Mouse (Mus musculus): ENCODE measurements around the gene 4921524J17Rik. TPM values are rescaled to one million over a fixed set of nuclear protein-coding genes. Genes with fewer than 3 reads are reported as not detected.

4921524J17Rik gene
- polyA plus RNA-seq, 1 experiment from 2014 or later = 37.6 TPM

GRCm38 (mm10) chr8:85398548-85398947 is 34.1 kb downstream of the 4921524J17Rik start:
- H3K4me3 ChIP-seq (replicated peaks) = no peak overlapping the region
- 89% methylated on average over 4 of the region's 4 CpGs for WGBS

GRCm38 (mm10) chr8:85397508-85397907 is 35.1 kb downstream of the 4921524J17Rik start:
- no peak overlapping the region for H3K9ac ChIP-seq (replicated peaks)
- H3K4me1 ChIP-seq = no peaks in the 10 kb centered on the region

More at GRCm38 (mm10) chr8:85398548-85398947, 34.1 kb downstream of the 4921524J17Rik start:
- no peaks in the 10 kb centered on the region for H3K36me3 ChIP-seq
- H3K9ac ChIP-seq (replicated peaks) = no peak overlapping the region
- ATAC-seq (ENCODE audit: low FRiP score) = no peak
- H3K4me2 ChIP-seq = no peak overlapping the region
- H3K27ac ChIP-seq (replicated peaks) = no peak overlapping the region
- no peaks in the 10 kb centered on the region for H3K4me1 ChIP-seq
- H3K9me3 ChIP-seq (replicated peaks) = no peaks in the 10 kb centered on the region
- no peaks in the 10 kb centered on the region for H3K27me3 ChIP-seq (replicated peaks)

GRCm38 (mm10) chr8:85396432-85397079 is 36.1 kb downstream of the 4921524J17Rik start:
- H3K36me3 ChIP-seq = no peaks in the 10 kb centered on the region
- no peak for ATAC-seq (ENCODE audit: low FRiP score)
- no peak overlapping the region for H3K4me2 ChIP-seq
- no peaks in the 10 kb centered on the region for H3K9me3 ChIP-seq (replicated peaks)
- H3K27ac ChIP-seq (replicated peaks) = no peak overlapping the region
- H3K4me3 ChIP-seq (replicated peaks) = no peak overlapping the region
- no peaks in the 10 kb centered on the region for H3K4me1 ChIP-seq
- whole genome bisulfite sequencing = 93% methylated on average over 5 of the region's 5 CpGs
- H3K9ac ChIP-seq (replicated peaks) = no peak overlapping the region
- H3K27me3 ChIP-seq (replicated peaks) = no peaks in the 10 kb centered on the region

More at GRCm38 (mm10) chr8:85397508-85397907, 35.1 kb downstream of the 4921524J17Rik start:
- Histone ChIP-seq H3K27me3 (replicated peaks) (no peaks in the 10 kb centered on the region), H3K4me2 (no peak overlapping the region), H3K9me3 (replicated peaks) (no peaks in the 10 kb centered on the region), H3K36me3 (no peaks in the 10 kb centered on the region), H3K4me3 (replicated peaks) (no peak overlapping the region), H3K27ac (replicated peaks) (no peak overlapping the region)
- no peak for ATAC-seq (ENCODE audit: low FRiP score)
- 47% methylated on average over 5 of the region's 5 CpGs for WGBS

GRCm38 (mm10) chr8:85395681-85396431 is 36.8 kb downstream of the 4921524J17Rik start:
- Histone ChIP-seq H3K27me3 (replicated peaks) (no peaks in the 10 kb centered on the region), H3K9ac (replicated peaks) (no peak overlapping the region), H3K4me3 (replicated peaks) (no peak overlapping the region), H3K4me1 (no peaks in the 10 kb centered on the region), H3K4me2 (no peak overlapping the region), H3K9me3 (replicated peaks) (no peaks in the 10 kb centered on the region), H3K36me3 (no peaks in the 10 kb centered on the region), H3K27ac (replicated peaks) (no peak overlapping the region)
- ATAC-seq (ENCODE audit: low FRiP score) = no peak
- WGBS = 90% methylated on average over 8 of the region's 8 CpGs

- no peaks in the 10 kb centered on the region for H3K9me3 ChIP-seq (replicated peaks)
- no peak overlapping the region for H3K27ac ChIP-seq (replicated peaks)
- no peaks in the 10 kb centered on the region for H3K36me3 ChIP-seq
- H3K27me3 ChIP-seq (replicated peaks) = no peaks in the 10 kb centered on the region
- no peaks in the 10 kb centered on the region for H3K4me1 ChIP-seq
- H3K9ac ChIP-seq (replicated peaks) = no peak overlapping the region
- H3K4me2 ChIP-seq = no peak overlapping the region
- no peak for ATAC-seq (ENCODE audit: low FRiP score)
- 80% methylated on average over 3 of the region's 3 CpGs for WGBS
- no peak overlapping the region for H3K4me3 ChIP-seq (replicated peaks)
Observed at GRCm38 (mm10) chr8:85395017-85395416, 37.6 kb downstream of the 4921524J17Rik start.

- no peak overlapping the region for H3K4me2 ChIP-seq
- H3K9ac ChIP-seq (replicated peaks) = no peak overlapping the region
- H3K27me3 ChIP-seq (replicated peaks) = no peaks in the 10 kb centered on the region
- no peak for ATAC-seq (ENCODE audit: low FRiP score)
- no peaks in the 10 kb centered on the region for H3K36me3 ChIP-seq
- H3K9me3 ChIP-seq (replicated peaks) = no peaks in the 10 kb centered on the region
- H3K4me3 ChIP-seq (replicated peaks) = no peak overlapping the region
- H3K27ac ChIP-seq (replicated peaks) = no peak overlapping the region
- WGBS = 95% methylated on average over 6 of the region's 6 CpGs
- no peaks in the 10 kb centered on the region for H3K4me1 ChIP-seq
Observed at GRCm38 (mm10) chr8:85393199-85393598, 39.4 kb downstream of the 4921524J17Rik start.

GRCm38 (mm10) chr8:85391438-85391837 is 41.2 kb downstream of the 4921524J17Rik start:
- H3K4me1 ChIP-seq = no peaks in the 10 kb centered on the region
- no peak overlapping the region for H3K9ac ChIP-seq (replicated peaks)
- no peak for ATAC-seq (ENCODE audit: low FRiP score)
- WGBS = 86% methylated on average over 1 of the region's 1 CpGs
- no peaks in the 10 kb centered on the region for H3K36me3 ChIP-seq
- H3K4me2 ChIP-seq = no peak overlapping the region
- no peaks in the 10 kb centered on the region for H3K27me3 ChIP-seq (replicated peaks)
- no peak overlapping the region for H3K27ac ChIP-seq (replicated peaks)
- H3K4me3 ChIP-seq (replicated peaks) = no peak overlapping the region
- no peaks in the 10 kb centered on the region for H3K9me3 ChIP-seq (replicated peaks)

GRCm38 (mm10) chr8:85386205-85386604 is 46.4 kb downstream of the 4921524J17Rik start, which contains the start of gene Mylk3:
Mylk3 (minus strand) TSS chr8:85386345.
- WGBS = 67% methylated on average over 6 of the region's 6 CpGs
- Histone ChIP-seq H3K9ac (replicated peaks) (no peak within 1 kb of the TSS), H3K27me3 (replicated peaks) (no peaks in the 10 kb centered on the region), H3K4me1 (no peaks in the 10 kb centered on the region), H3K36me3 (no peaks in the 10 kb centered on the region), H3K9me3 (replicated peaks) (no peaks in the 10 kb centered on the region), H3K4me2 (no peak within 1 kb of the TSS), H3K27ac (replicated peaks) (no peak within 1 kb of the TSS), H3K4me3 (replicated peaks) (no peak within 1 kb of the TSS)
- no peak for ATAC-seq (ENCODE audit: low FRiP score)

GRCm38 (mm10) chr8:85381926-85382325 is 50.7 kb downstream of the 4921524J17Rik start:
- H3K27me3 ChIP-seq (replicated peaks) = no peaks in the 10 kb centered on the region
- H3K4me2 ChIP-seq = no peak overlapping the region
- no peak overlapping the region for H3K9ac ChIP-seq (replicated peaks)
- no peaks in the 10 kb centered on the region for H3K4me1 ChIP-seq
- H3K4me3 ChIP-seq (replicated peaks) = no peak overlapping the region
- H3K36me3 ChIP-seq = no peaks in the 10 kb centered on the region
- H3K27ac ChIP-seq (replicated peaks) = no peak overlapping the region
- no peaks in the 10 kb centered on the region for H3K9me3 ChIP-seq (replicated peaks)
- 82% methylated on average over 4 of the region's 4 CpGs for WGBS
- ATAC-seq (ENCODE audit: low FRiP score) = no peak

- Histone ChIP-seq H3K9me3 (replicated peaks) (no peaks in the 10 kb centered on the region), H3K4me3 (replicated peaks) (no peak overlapping the region), H3K27me3 (replicated peaks) (no peaks in the 10 kb centered on the region), H3K36me3 (no peaks in the 10 kb centered on the region), H3K4me2 (no peak overlapping the region), H3K4me1 (no peaks in the 10 kb centered on the region), H3K27ac (replicated peaks) (no peak overlapping the region), H3K9ac (replicated peaks) (no peak overlapping the region)
- no peak for ATAC-seq (ENCODE audit: low FRiP score)
- 78% methylated on average over 8 of the region's 8 CpGs for WGBS
Observed at GRCm38 (mm10) chr8:85380824-85381209, 51.8 kb downstream of the 4921524J17Rik start.

- Histone ChIP-seq H3K27me3 (replicated peaks) (no peaks in the 10 kb centered on the region), H3K9me3 (replicated peaks) (no peaks in the 10 kb centered on the region), H3K4me2 (no peak overlapping the region), H3K4me3 (replicated peaks) (no peak overlapping the region), H3K27ac (replicated peaks) (no peak overlapping the region), H3K36me3 (no peaks in the 10 kb centered on the region), H3K9ac (replicated peaks) (no peak overlapping the region), H3K4me1 (no peaks in the 10 kb centered on the region)
- ATAC-seq (ENCODE audit: low FRiP score) = no peak
- 82% methylated on average over 10 of the region's 10 CpGs for WGBS
Observed at GRCm38 (mm10) chr8:85380123-85380823, 52.4 kb downstream of the 4921524J17Rik start.
